Mouse (Mus musculus) kidney, embryonic 15.5 days (tissue): ENCODE data around the gene Kansl3. TPM values are rescaled to one million over a fixed set of nuclear protein-coding genes. Genes with fewer than 3 reads are reported as not detected.

ENCODE experiments used
- ATAC-seq: fragments of 200-750 bp; cut with Nextera tagmentation; replicated peaks from 2 replicates; pipeline ENCODE4 v1.8.0; 2017; ENCODE audit warnings: moderate TSS enrichment; ENCODE audit not compliant: low FRiP score
- H3K27ac ChIP-seq: fragments of 300-500 bp; sonication (generic); 2 replicates; pipeline ENCODE4 v1.5.1; 2015; ENCODE audit warnings: mild to moderate bottlenecking, inconsistent platforms
- H3K27me3 ChIP-seq: fragments of 300-500 bp; sonication (generic); 2 replicates; pipeline ENCODE4 v1.6.1; 2015; ENCODE audit warnings: inconsistent platforms
- H3K36me3 ChIP-seq: fragments of 300-500 bp; sonication (generic); 2 replicates; pipeline ENCODE4 v1.6.1; 2015; ENCODE audit warnings: inconsistent platforms
- H3K4me1 ChIP-seq: fragments of 300-500 bp; sonication (generic); 2 replicates; pipeline ENCODE4 v1.6.1; 2015; ENCODE audit warnings: inconsistent platforms
- H3K4me2 ChIP-seq: fragments of 300-500 bp; sonication (generic); 2 replicates; pipeline ENCODE4 v1.6.1; 2015; ENCODE audit warnings: moderate library complexity, mild to moderate bottlenecking, inconsistent platforms
- H3K4me3 ChIP-seq: fragments of 300-500 bp; sonication (generic); replicated peaks from 2 replicates; pipeline ENCODE4 v1.5.1; 2015; ENCODE audit warnings: mild to moderate bottlenecking, inconsistent platforms
- H3K9ac ChIP-seq: fragments of 300-500 bp; sonication (generic); 2 replicates; pipeline ENCODE4 v1.6.1; 2015; ENCODE audit warnings: mild to moderate bottlenecking, inconsistent platforms
- H3K9me3 ChIP-seq: fragments of 300-500 bp; sonication (generic); replicated peaks from 2 replicates; pipeline ENCODE4 v1.6.1; 2016; ENCODE audit warnings: inconsistent platforms
- WGBS: fragments of 180-500 bp; shearing (Covaris S2); methylation state at CpG from one replicate; pipeline ENCODE4 v1.1.7; 2015; ENCODE audit warnings: mixed read lengths; 5-methylcytosine and 5-hydroxymethylcytosine counted together
- microRNA-seq: library from miRNA; unstranded; fragments of <30 nt; microRNA quantifications from one replicate; pipeline ENCODE4, GENCODE M21; 2016
- polyA plus RNA-seq: library from polyadenylated mRNA; unstranded; fragments of >200 nt; fragmentation: Nextera tagmentation; extraction: Ambion mirVana; gene quantifications from 2 replicates; pipeline ENCODE4 v1.2.1, GENCODE M21; 2015

Gene Kansl3
- polyA plus RNA-seq, 1 experiment from 2014 or later = 49.9 TPM

GRCm38 (mm10) chr1:36300486-36300885 lies 68.5 kb downstream of the Kansl3 start:
- H3K36me3 ChIP-seq = no peaks in the 10 kb centered on the region
- no peak overlapping the region for H3K27ac ChIP-seq
- H3K4me1 ChIP-seq = peaks cover 11% of the 10 kb centered on the region
- ATAC-seq = no peak
- H3K9ac ChIP-seq = no peak overlapping the region
- 90% methylated on average over 6 of the region's 6 CpGs for WGBS
- H3K4me3 ChIP-seq = no peak overlapping the region
- H3K4me2 ChIP-seq = no peak overlapping the region
- peaks cover 53% of the 10 kb centered on the region for H3K27me3 ChIP-seq
- H3K9me3 ChIP-seq = no peaks in the 10 kb centered on the region

- Histone ChIP-seq H3K36me3 (no peaks in the 10 kb centered on the region), H3K4me2 (no peak overlapping the region), H3K4me3 (no peak overlapping the region), H3K9me3 (no peaks in the 10 kb centered on the region), H3K4me1 (peaks cover 11% of the 10 kb centered on the region), H3K9ac (no peak overlapping the region), H3K27ac (no peak overlapping the region), H3K27me3 (peaks cover 53% of the 10 kb centered on the region)
- WGBS = 40% methylated on average over 2 of the region's 2 CpGs
- ATAC-seq = no peak
Measured at GRCm38 (mm10) chr1:36299676-36300075, 69.3 kb downstream of the Kansl3 start.

GRCm38 (mm10) chr1:36299126-36299525 lies 69.9 kb downstream of the Kansl3 start:
- Histone ChIP-seq H3K4me1 (peaks cover 11% of the 10 kb centered on the region), H3K9me3 (no peaks in the 10 kb centered on the region), H3K27me3 (peaks cover 53% of the 10 kb centered on the region), H3K4me3 (no peak overlapping the region), H3K27ac (no peak overlapping the region), H3K9ac (no peak overlapping the region), H3K4me2 (no peak overlapping the region), H3K36me3 (no peaks in the 10 kb centered on the region)
- no peak for ATAC-seq
- WGBS = 38% methylated on average over 13 of the region's 13 CpGs

GRCm38 (mm10) chr1:36298107-36298506 lies 70.9 kb downstream of the Kansl3 start:
- WGBS = 74% methylated on average over 4 of the region's 4 CpGs

GRCm38 (mm10) chr1:36296466-36297149 lies 72.4 kb downstream of the Kansl3 start:
- Histone ChIP-seq H3K4me3 (no peak overlapping the region), H3K4me1 (peaks cover 4% of the 10 kb centered on the region; the same call in 1 of the 2 replicates), H3K27me3 (peaks cover 40% of the 10 kb centered on the region), H3K9ac (no peak overlapping the region), H3K27ac (no peak overlapping the region), H3K36me3 (no peaks in the 10 kb centered on the region), H3K9me3 (no peaks in the 10 kb centered on the region), H3K4me2 (no peak overlapping the region)
- WGBS = 59% methylated on average over 9 of the region's 9 CpGs
- ATAC-seq = no peak; the same call in 1 of the 2 replicates

More at GRCm38 (mm10) chr1:36298107-36298506, 70.9 kb downstream of the Kansl3 start:
- Histone ChIP-seq H3K27me3 (peaks cover 52% of the 10 kb centered on the region), H3K36me3 (no peaks in the 10 kb centered on the region), H3K4me3 (no peak overlapping the region), H3K4me2 (no peak overlapping the region), H3K9me3 (no peaks in the 10 kb centered on the region), H3K4me1 (peaks cover 8% of the 10 kb centered on the region), H3K9ac (no peak overlapping the region), H3K27ac (no peak overlapping the region)
- no peak for ATAC-seq

- no peak overlapping the region for H3K4me2 ChIP-seq
- no peak overlapping the region for H3K9ac ChIP-seq
- peaks cover 4% of the 10 kb centered on the region; the same call in 1 of the 2 replicates for H3K4me1 ChIP-seq
- no peak overlapping the region for H3K4me3 ChIP-seq
- H3K9me3 ChIP-seq = no peaks in the 10 kb centered on the region
- no peaks in the 10 kb centered on the region for H3K36me3 ChIP-seq
- WGBS = 80% methylated on average over 3 of the region's 3 CpGs
- no peak for ATAC-seq
- H3K27ac ChIP-seq = no peak overlapping the region
- H3K27me3 ChIP-seq = peaks cover 18% of the 10 kb centered on the region
Measured at GRCm38 (mm10) chr1:36294402-36294801, 74.6 kb downstream of the Kansl3 start.

GRCm38 (mm10) chr1:36293470-36293869 lies 75.5 kb downstream of the Kansl3 start:
- H3K4me2 ChIP-seq = no peak overlapping the region
- H3K36me3 ChIP-seq = no peaks in the 10 kb centered on the region
- H3K27ac ChIP-seq = no peak overlapping the region
- WGBS = 90% methylated on average over 8 of the region's 8 CpGs
- no peak overlapping the region for H3K4me3 ChIP-seq
- no peak overlapping the region for H3K9ac ChIP-seq
- H3K4me1 ChIP-seq = no peaks in the 10 kb centered on the region
- peaks cover 10% of the 10 kb centered on the region for H3K27me3 ChIP-seq
- H3K9me3 ChIP-seq = no peaks in the 10 kb centered on the region
- no peak for ATAC-seq

Small RNAs within 50 kb of the gene (microRNA-seq; reads per million reads assigned to microRNA genes)
- gene Mir6898 = not detected

Other genes starting within 250 kb of the Kansl3 start
- gene Uggt1, start 124.5 kb downstream of the Kansl3 start, polyA plus RNA-seq = 56.1 and 59.9 TPM in 2 replicates
- gene Neurl3, start 94.5 kb downstream of the Kansl3 start, polyA plus RNA-seq = 16.6 and 17.7 TPM in 2 replicates
- gene Arid5a, start 61.4 kb downstream of the Kansl3 start, polyA plus RNA-seq = 6.7 and 7.3 TPM in 2 replicates
- gene Fer1l5, start 3.1 kb upstream of the Kansl3 start, polyA plus RNA-seq = 1.0 and 1.5 TPM in 2 replicates
- gene Lman2l, start 76.1 kb upstream of the Kansl3 start, polyA plus RNA-seq = 55.7 and 57.7 TPM in 2 replicates
- 12.3 and 12.4 TPM in 2 replicates for gene Cnnm4, start 102.4 kb upstream of the Kansl3 start, polyA plus RNA-seq
- gene Cnnm3, start 142.7 kb upstream of the Kansl3 start, polyA plus RNA-seq = 3.7 and 4.0 TPM in 2 replicates
- 21.8 and 22.1 TPM in 2 replicates for gene Ankrd23, start 167.7 kb upstream of the Kansl3 start, polyA plus RNA-seq
- gene Gm42417, start 170.2 kb upstream of the Kansl3 start, polyA plus RNA-seq = 0.32 and 0.75 TPM in 2 replicates
- 26.2 and 26.3 TPM in 2 replicates for gene Ankrd39, start 178.3 kb upstream of the Kansl3 start, polyA plus RNA-seq
- 19.3 and 23.3 TPM in 2 replicates for gene Sema4c, start 189.2 kb upstream of the Kansl3 start, polyA plus RNA-seq